Mouse (Mus musculus): ENCODE data around the gene Mrps35.

- TF ChIP-seq POLR2A (IDR thresholded peaks at IDR 0.05; ENCODE audit: control insufficient read depth, extremely low read depth, insufficient read depth, low read length, poor library complexity) (no peak), CTCF (IDR thresholded peaks at IDR 0.05; ENCODE audit: borderline replicate concordance, control insufficient read depth, extremely low read depth, insufficient read depth, low read length, poor library complexity) (no peak)
Measured at GRCm38 (mm10) chr6:147085398-147086040, 43.0 kb downstream of the Mrps35 start.
